In the genomic region with DNA sequence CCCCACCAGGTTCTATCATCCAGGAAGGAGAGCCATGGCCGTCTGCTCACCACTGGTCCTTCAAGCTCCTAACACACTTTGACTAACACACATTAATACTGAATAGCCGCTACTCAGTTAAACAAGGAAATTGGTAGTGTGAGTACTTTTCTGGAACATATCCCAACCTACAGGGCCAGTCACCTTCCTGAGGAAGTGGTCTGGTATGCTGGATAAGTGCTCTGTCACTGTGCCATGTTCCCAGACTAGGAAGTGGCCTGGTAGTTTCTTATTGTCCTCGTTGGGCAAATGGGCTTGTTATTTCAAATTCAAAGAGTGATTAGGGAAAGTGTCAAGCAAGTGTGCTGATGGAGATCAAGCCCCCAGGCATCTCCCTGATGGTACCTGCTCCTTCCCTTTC, we compare ENCODE assay signal across 16 mouse cellular contexts.
DNase-seq lines count a peak whose midpoint lies in the region; ATAC-seq and TF ChIP-seq lines count a peak whose summit lies in the region.
"Had no signal": no experiment of that assay in that cellular context is flagged by ENCODE, and none has a peak within 500 bp of the region (broad histone marks: within the 10 kb centered on the region; RNA-seq: fewer than 3 reads in every experiment).

No protein-coding gene starts in this region.

- 54% methylated on average over 3 of the region's 3 CpGs for WGBS in heart, embryonic 16.5 days
- 32% methylated on average over 3 of the region's 3 CpGs for WGBS in heart, adult 2 months
- WGBS in lung, embryonic 15.5 days = 35% methylated on average over 3 of the region's 3 CpGs
- WGBS in hindbrain, embryonic 12.5 days = 78% methylated on average over 3 of the region's 3 CpGs

- H3K79me2 ChIP-seq in heart, adult 2 months (replicated peaks; ENCODE audit: control insufficient read depth, insufficient read depth, low read length) = no peaks in the 10 kb centered on the region

- no peak for TF ChIP-seq CTCF in heart, adult 2 months (IDR thresholded peaks at IDR 0.05)

- no peak overlapping the region for H3K9ac ChIP-seq in heart, embryonic 16.5 days (ENCODE audit: low read length)
- H3K9ac ChIP-seq in heart, adult 2 months (ENCODE audit: low read depth, low read length) = no peak overlapping the region
- H3K9ac ChIP-seq in lung, embryonic 15.5 days = no peak overlapping the region
- H3K9ac ChIP-seq in hindbrain, embryonic 12.5 days = no peak overlapping the region
- H3K9ac ChIP-seq: liver, embryonic 13.5 days; neural tube, embryonic 15.5 days had no signal

- peaks cover 20% of the 10 kb centered on the region for H3K4me1 ChIP-seq in heart, embryonic 16.5 days (ENCODE audit: control insufficient read depth, insufficient read depth, low read length)
- H3K4me1 ChIP-seq in heart, adult 2 months (ENCODE audit: control insufficient read depth, insufficient read depth, low read length) = no peaks in the 10 kb centered on the region
- peaks cover 99% of the 10 kb centered on the region for H3K4me1 ChIP-seq in megakaryocyte, embryonic 14.5 days
- H3K4me1 ChIP-seq in lung, embryonic 15.5 days = peaks cover 26% of the 10 kb centered on the region
- H3K4me1 ChIP-seq in hindbrain, embryonic 12.5 days = peaks cover 35% of the 10 kb centered on the region
- H3K4me1 ChIP-seq: liver, embryonic 13.5 days had no signal

- no peak overlapping the region for H3K4me2 ChIP-seq in heart, embryonic 16.5 days (ENCODE audit: low read depth, low read length)
- no peak overlapping the region for H3K4me2 ChIP-seq in lung, embryonic 15.5 days
- H3K4me2 ChIP-seq in hindbrain, embryonic 12.5 days (replicated peaks) = no peak overlapping the region
- H3K4me2 ChIP-seq: liver, embryonic 13.5 days; neural tube, embryonic 15.5 days had no signal

- ATAC-seq in heart, embryonic 16.5 days (replicated peaks; ENCODE audit: extremely low read depth, insufficient read depth, low FRiP score) = 0 out of 2 replicates have a peak, but pooled peaks have one; percentile 35
- ATAC-seq in megakaryocyte, adult 5-6 weeks (ENCODE audit: poor library complexity, severe bottlenecking) = no peak
- peak; percentile 37; the same call in 1 of the 2 replicates for ATAC-seq in lung, embryonic 15.5 days (ENCODE audit: borderline replicate concordance, extremely low read depth, low FRiP score, low TSS enrichment)
- peak; percentile 52 for ATAC-seq in megakaryocyte progenitor cell, adult 5-6 weeks (replicated peaks; ENCODE audit: poor library complexity)
- no peak for ATAC-seq in hindbrain, embryonic 12.5 days (ENCODE audit: low FRiP score)
- ATAC-seq: forebrain, embryonic 14.5 days; hindbrain, postnatal 0 days had no signal

- intact Hi-C loops in heart, adult 2 months (cut with DNase I) = no loop called here

- TF ChIP-seq EP300 in heart, adult 2 months (IDR thresholded peaks at IDR 0.05; ENCODE audit: insufficient read depth, low read depth, low read length) = no peak

- no peaks in the 10 kb centered on the region for H3K9me3 ChIP-seq in heart, embryonic 16.5 days (replicated peaks; ENCODE audit: control insufficient read depth, low read length)
- no peaks in the 10 kb centered on the region for H3K9me3 ChIP-seq in megakaryocyte, embryonic 14.5 days
- no peaks in the 10 kb centered on the region for H3K9me3 ChIP-seq in lung, embryonic 15.5 days
- no peaks in the 10 kb centered on the region for H3K9me3 ChIP-seq in hindbrain, embryonic 12.5 days (replicated peaks)
- H3K9me3 ChIP-seq: embryonic facial prominence, embryonic 10.5 days; liver, embryonic 13.5 days; midbrain, embryonic 10.5 days; neural tube, embryonic 15.5 days had no signal

- no peak for DNase-seq in heart, adult 2 months
- DNase-seq in neural tube, embryonic 10.5 days (ENCODE audit: extremely low spot score, low spot score) = no peak
- DNase-seq: cerebellum, postnatal 25 days; liver, embryonic 13.5 days; thymus, postnatal 36 days had no signal

- no peak overlapping the region for H3K4me3 ChIP-seq in heart, embryonic 16.5 days (ENCODE audit: low read length)
- no peak overlapping the region for H3K4me3 ChIP-seq in heart, adult 2 months
- peak overlapping the region; percentile 86 for H3K4me3 ChIP-seq in megakaryocyte, embryonic 14.5 days (replicated peaks)
- no peak overlapping the region for H3K4me3 ChIP-seq in lung, embryonic 15.5 days
- no peak overlapping the region for H3K4me3 ChIP-seq in hindbrain, embryonic 12.5 days
- H3K4me3 ChIP-seq: embryonic facial prominence, embryonic 10.5 days; liver, embryonic 13.5 days; midbrain, embryonic 10.5 days; neural tube, embryonic 15.5 days had no signal

- H3K27me3 ChIP-seq in heart, embryonic 16.5 days (ENCODE audit: control insufficient read depth, insufficient read depth, low read length) = no peaks in the 10 kb centered on the region
- H3K27me3 ChIP-seq in heart, adult 2 months (ENCODE audit: control insufficient read depth, insufficient read depth, low read length) = no peaks in the 10 kb centered on the region
- no peaks in the 10 kb centered on the region for H3K27me3 ChIP-seq in megakaryocyte, embryonic 14.5 days (replicated peaks)
- no peaks in the 10 kb centered on the region for H3K27me3 ChIP-seq in lung, embryonic 15.5 days
- H3K27me3 ChIP-seq in hindbrain, embryonic 12.5 days = no peaks in the 10 kb centered on the region
- H3K27me3 ChIP-seq: liver, embryonic 13.5 days; neural tube, embryonic 15.5 days had no signal

- no peak overlapping the region for H3K27ac ChIP-seq in heart, embryonic 16.5 days (ENCODE audit: low read length)
- no peak overlapping the region for H3K27ac ChIP-seq in heart, adult 2 months
- H3K27ac ChIP-seq in lung, embryonic 15.5 days = peak overlapping the region; percentile 35
- no peak overlapping the region for H3K27ac ChIP-seq in hindbrain, embryonic 12.5 days
- H3K27ac ChIP-seq: embryonic facial prominence, embryonic 10.5 days; hindbrain, postnatal 0 days; liver, embryonic 13.5 days; midbrain, embryonic 10.5 days; neural tube, embryonic 15.5 days had no signal

- no peaks in the 10 kb centered on the region for H3K36me3 ChIP-seq in heart, embryonic 16.5 days (ENCODE audit: control insufficient read depth, insufficient read depth)
- H3K36me3 ChIP-seq in heart, adult 2 months (ENCODE audit: control insufficient read depth, insufficient read depth, low read length) = no peaks in the 10 kb centered on the region
- no peaks in the 10 kb centered on the region for H3K36me3 ChIP-seq in megakaryocyte, embryonic 14.5 days (replicated peaks; ENCODE audit: low read length)
- H3K36me3 ChIP-seq in lung, embryonic 15.5 days = no peaks in the 10 kb centered on the region
- H3K36me3 ChIP-seq in hindbrain, embryonic 12.5 days = no peaks in the 10 kb centered on the region
- H3K36me3 ChIP-seq: embryonic facial prominence, embryonic 10.5 days; liver, embryonic 13.5 days; midbrain, embryonic 10.5 days; neural tube, embryonic 15.5 days had no signal

- no peak for TF ChIP-seq POLR2A in heart, adult 2 months (IDR thresholded peaks at IDR 0.05; ENCODE audit: insufficient read depth, low read depth, low read length)

Comparison
In these comparisons a context has a peak if more than half of its experiments do, and no peak if none do; other contexts are left out.
1. ATAC-seq: peak in heart, embryonic 16.5 days (single experiment), lung, embryonic 15.5 days (single experiment) and megakaryocyte progenitor cell, adult 5-6 weeks (single experiment); none in megakaryocyte, adult 5-6 weeks (single experiment) and hindbrain, embryonic 12.5 days (single experiment).